Mouse (Mus musculus): ENCODE results near the gene Vmn2r57.
"Not testable (repeated sequence)": the region's sequence is repeated elsewhere in the genome, so short reads cannot be mapped to it uniquely, and the experiment has no call there.

Vmn2r57 gene

DNA sequence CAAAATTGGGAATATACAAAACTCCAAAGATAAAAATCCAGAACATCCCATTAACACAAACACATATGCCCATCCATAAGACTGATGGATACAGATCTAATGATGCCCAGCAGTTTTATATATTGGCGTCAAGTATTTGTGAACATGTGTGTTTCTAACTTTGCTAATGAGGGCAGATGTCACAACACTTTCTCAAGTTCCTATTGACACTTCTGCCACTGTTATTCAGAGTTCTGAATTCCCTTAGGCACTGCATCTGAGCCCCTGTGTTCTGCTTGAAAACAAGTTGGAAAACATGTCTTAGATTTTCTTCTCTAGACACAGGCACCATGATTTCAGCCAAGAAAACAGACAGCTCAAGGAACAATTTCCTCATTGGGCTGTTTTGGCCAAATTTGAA is at the start of gene Vmn2r57:
Gene Vmn2r57 (minus strand): TSS at position 101 of the 400 bp plus-strand sequence.
- not testable (repeated sequence) for DNase-seq (ENCODE audit: low spot score)

DNA sequence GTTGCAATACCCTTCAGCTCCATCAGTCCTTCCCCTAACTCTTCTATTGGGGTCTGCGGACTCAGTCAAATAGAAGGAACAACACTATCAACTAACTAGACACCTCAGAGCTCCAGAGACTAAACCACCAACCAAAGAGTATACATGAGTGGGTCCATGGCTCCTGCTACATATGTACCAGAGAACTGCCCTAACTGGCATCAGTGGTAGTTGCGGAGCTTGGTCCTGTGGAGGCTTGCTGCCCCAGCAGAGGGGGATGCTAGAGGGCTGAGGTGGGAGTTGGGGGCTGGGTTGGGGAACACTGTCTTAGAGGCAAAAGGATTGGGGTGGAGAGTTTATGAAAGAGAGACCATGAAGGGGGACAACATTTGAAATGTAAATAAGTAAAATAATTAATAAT is 49.4 kb upstream of the Vmn2r57 start:
- no peak for DNase-seq (ENCODE audit: low spot score)

DNA sequence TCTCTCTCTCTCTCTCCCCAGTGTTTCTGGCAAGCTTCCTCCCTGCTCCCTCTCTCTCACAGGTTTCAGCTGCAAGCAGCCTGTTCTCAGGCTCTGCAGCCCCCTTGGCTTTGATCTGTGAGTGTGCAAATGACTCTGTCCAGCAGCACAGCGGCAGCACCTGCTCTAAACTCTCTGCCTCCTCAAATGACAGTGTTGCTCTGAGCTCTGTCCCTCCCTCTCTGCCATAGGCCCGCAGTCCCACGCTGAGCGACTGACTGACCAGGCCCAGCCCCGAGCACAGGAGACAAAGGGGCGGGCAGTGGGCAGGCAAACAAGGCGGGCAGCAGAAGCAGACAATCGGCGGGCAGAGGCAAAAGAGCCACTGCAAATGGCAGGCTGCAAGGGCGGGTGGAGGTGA is 3.4 kb upstream of the Vmn2r57 start:
- no peak for DNase-seq (ENCODE audit: low spot score)

DNA sequence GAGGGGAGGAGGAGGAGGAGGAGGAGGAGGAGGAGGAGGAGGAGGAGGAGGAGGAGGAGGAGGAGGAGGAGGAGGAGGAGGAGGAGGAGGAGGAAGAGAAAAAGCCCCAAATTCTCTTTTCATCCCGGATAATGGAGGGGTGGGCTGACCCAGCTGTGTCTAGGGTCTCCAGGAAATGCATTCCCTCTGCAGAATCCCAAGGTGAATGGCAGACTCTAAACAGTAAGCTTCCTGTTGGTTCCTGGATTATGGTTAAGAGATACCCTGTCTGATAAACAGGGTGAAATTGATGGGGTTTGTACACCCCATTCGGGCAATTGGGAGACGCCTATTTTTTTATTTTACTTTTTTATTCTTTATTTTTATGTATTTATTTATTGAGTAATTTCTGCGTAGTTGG is 54.4 kb downstream of the Vmn2r57 start:
- DNase-seq (ENCODE audit: low spot score): no peak

DNA sequence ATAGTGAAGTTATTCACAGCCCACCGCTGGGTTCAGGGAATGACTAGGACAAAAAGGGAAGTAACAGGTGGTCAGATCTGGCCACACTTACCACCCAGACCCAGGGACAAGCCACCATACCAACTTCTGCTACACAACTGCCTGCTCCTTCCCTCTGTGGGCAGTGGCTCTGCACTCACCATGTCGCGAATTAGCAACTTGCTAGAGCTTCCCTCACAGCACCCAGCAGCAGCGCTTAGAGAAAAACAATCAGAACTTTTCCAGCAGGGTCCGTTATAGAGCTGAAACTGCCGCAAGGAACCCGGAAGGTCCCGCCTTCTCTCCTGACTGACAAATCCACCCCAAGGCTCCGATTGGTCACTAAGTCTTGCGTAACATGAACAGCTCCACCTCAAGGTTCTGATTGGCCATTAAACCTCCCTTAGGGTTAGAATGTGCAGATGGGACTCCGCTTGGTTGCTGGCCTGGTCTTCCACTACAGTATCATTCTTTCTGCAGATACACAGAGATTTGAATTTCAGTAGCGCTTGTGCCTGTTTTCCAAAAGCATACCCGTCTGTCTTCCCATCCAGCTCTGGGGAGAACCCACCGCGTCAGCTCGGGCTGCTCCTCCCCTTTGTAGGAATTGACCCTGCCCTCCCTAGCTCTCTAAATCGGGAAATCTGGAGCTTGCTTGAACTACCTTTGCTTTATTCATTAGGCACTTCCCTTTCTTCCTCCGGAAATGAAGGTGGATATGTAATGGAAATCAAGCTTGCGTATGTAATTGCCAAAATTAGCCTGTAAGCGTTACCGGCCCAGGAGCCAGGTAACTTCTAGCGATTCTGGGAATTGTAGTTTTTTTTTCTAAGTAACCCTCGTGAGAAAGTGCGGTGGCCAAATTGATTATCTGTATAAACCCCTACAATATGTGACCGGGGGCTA is 55.2 kb downstream of the Vmn2r57 start, which contains the start of gene AI987944:
Gene AI987944 (minus strand): TSS at position 332 of the 924 bp plus-strand sequence.
- DNase-seq (ENCODE audit: low spot score): peak; percentile 21
